Mouse (Mus musculus) heart, postnatal 0 days (tissue): ENCODE data around the gene Slc6a18.

Source experiments
- CTCF ChIP-seq: IDR thresholded peaks from 2 replicates; pipeline ENCODE4 v1.5.1; 2016; ENCODE audit warnings: antibody characterized with exemption, control low read depth, low read depth
- EP300 ChIP-seq: IDR thresholded peaks from 2 replicates; pipeline ENCODE4 v1.6.1; 2016; ENCODE audit warnings: antibody characterized with exemption, low read depth

- TF ChIP-seq EP300 (no peak), CTCF (no peak)
Measured at GRCm38 (mm10) chr13:73712228-73712627, 34.4 kb upstream of the Slc6a18 start.
